Mouse (Mus musculus) adrenal gland, postnatal 25 days (tissue): ENCODE measurements around the gene Dnase2b. TPM values are rescaled to one million over a fixed set of nuclear protein-coding genes. Genes with fewer than 3 reads are reported as not detected.

Experiments used
- DNase-seq: peaks from one replicate; pipeline ENCODE4 v3.0.0; 2021; ENCODE audit warnings: mixed read lengths
- total RNA-seq: library from RNA; stranded (reverse); gene quantifications from 2 replicates; pipeline ENCODE4 v1.2.3, GENCODE M21; 2021

Gene Dnase2b
- total RNA-seq, 1 experiment from 2014 or later: not detected

- no peak for DNase-seq
These were observed 1.3 kb upstream of the Dnase2b start for GRCm38 (mm10) chr3:146616533-146617283.

DNA sequence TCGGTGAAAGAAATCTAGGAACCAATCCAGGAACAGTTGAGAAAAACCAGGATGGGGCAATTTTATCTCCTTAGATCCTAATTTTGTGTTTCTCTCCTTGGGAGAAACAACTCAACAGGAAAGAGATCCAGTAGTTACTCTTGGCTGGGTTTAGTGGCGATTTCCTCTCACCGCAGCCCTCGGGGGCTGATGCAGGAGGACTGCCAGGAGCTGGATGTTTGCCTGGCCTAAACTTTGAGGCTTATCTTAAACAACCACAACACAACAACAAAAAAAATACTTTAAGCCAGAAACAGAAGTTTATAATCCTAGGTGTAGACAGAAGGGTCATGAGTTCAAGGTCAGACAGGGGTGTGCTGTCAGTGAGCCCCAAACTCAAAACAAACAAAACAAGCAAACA is 3.6 kb downstream of the Dnase2b start:
- DNase-seq: no peak

DNA sequence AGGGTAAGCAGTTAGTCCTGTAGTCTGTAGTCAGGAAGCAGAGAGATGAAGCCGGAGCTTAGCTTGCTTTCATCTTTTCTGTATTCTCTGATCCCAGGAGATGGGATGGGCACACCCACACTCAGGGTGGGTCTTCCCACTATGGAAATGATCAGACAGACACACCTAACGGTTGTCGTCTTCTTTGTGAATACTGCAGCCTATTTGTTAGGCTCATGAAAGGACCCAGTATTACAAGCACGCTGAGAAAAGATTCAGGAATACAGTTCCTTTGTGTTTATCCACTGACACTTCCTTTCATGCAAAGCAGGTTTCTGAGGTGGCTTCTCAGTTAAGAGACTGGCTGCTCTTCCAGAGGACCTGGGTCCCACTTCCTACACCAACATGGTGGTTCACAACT is 4.1 kb downstream of the Dnase2b start:
- DNase-seq: no peak

DNA sequence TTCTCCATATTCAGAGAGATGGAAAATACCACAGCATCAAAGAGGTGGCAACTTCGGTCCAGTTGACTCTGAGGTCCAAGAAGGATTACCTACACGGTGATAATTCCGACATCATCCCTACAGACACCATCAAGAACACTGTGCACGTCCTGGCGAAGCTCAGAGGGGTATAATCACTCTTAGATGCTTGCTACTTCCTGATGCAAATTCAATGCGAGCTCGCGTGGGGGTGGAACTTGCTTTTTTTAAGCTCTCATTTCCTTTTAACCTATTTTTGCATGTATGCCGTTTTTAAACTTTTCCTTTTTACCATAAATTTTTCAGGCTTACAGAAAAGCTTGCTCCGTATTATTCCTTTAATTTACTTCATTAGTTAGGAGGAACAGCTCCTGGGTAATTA is 5.1 kb downstream of the Dnase2b start:
- DNase-seq: no peak

GRCm38 (mm10) chr3:146607368-146607767 is 8.0 kb downstream of the Dnase2b start:
- no peak for DNase-seq

- no peak for DNase-seq
These were observed 10.7 kb downstream of the Dnase2b start for GRCm38 (mm10) chr3:146604647-146605046.

DNA sequence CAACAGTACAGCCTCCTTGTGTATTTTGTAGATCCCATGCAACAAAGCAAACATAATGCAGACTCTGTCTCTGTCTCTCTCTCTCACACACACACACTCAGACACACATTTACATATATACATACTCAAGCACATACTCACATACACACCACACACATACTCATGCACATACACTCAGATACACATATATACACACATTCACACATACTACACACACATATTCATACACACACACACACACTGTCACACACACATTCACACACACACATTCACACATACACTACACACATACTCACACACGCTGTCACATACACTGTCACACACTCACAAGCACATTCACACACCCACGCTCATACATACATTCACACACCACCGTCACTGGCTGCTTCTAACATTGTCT is 12.9 kb downstream of the Dnase2b start:
- no peak for DNase-seq

DNA sequence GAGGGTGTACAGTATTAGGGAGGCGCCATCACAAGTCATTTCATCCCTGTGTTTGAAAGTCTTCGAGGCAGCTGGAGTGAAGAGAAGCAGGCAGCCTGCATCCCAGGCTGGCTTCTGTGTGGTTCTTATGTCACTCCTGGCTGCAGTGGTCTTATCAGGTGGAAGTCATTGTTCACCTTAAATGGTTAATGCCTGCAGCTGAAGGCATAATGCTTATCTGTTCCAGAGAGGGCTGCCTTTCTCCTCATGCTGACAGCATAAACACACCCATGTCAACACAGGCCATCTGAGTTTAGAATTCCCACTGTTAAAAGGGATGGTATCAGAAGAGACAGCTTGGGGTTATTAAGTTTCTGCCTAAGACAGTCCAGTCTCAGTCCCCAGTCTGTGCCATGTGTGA is 14.2 kb downstream of the Dnase2b start:
- no peak for DNase-seq

GRCm38 (mm10) chr3:146599198-146599900 is 16.0 kb downstream of the Dnase2b start:
- DNase-seq: no peak

DNA sequence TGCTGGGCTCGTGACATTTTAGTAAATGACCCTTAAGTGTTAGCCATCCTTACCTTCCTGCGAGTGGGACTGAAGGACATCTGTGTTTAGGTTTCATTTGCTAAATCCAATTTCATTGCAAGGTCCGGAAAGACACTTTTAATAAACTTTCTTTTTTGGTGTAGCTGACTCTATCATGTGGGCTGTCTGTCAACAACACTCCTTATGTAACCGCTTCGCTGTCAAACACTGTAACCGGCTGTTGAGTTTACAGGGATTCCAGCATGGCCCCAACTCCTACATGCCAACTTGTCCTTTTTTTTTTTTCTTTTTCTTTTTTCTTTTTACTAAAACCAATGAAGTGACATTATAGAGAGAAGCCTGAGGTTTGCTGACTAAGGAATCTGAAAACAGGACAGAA is 17.0 kb downstream of the Dnase2b start:
- no peak for DNase-seq

GRCm38 (mm10) chr3:146596864-146597263 is 18.5 kb downstream of the Dnase2b start:
- DNase-seq: no peak

- DNase-seq: no peak
These were observed 19.0 kb downstream of the Dnase2b start for GRCm38 (mm10) chr3:146596387-146596786.

GRCm38 (mm10) chr3:146595440-146595839 is 20.0 kb downstream of the Dnase2b start:
- no peak for DNase-seq

GRCm38 (mm10) chr3:146591601-146592000 is 23.8 kb downstream of the Dnase2b start:
- DNase-seq: no peak

- no peak for DNase-seq
These were observed 24.2 kb downstream of the Dnase2b start for GRCm38 (mm10) chr3:146591159-146591558.

DNA sequence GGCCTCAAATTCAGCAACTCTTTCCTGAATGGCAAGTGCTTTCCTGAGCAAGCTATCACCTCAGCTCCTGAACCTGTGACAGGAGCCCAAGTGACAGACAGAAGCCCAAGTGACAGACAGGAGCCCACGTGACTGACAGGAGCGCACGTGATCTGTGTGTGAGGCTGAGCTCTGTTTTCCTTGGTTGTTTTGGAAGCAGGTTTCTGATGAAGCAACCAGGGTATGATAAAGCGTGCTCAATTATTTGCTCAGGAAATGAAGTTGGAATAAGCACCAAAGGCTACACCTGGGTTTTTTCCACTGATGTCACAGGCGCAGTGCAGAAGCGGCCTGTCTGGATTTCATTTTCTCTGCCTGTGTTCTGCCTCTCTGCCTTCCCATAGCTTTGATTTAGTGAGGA is 25.9 kb downstream of the Dnase2b start:
- DNase-seq: no peak

- DNase-seq: no peak
These were observed 28.8 kb downstream of the Dnase2b start for GRCm38 (mm10) chr3:146586616-146587015.

- no peak for DNase-seq
These were observed 31.5 kb downstream of the Dnase2b start for GRCm38 (mm10) chr3:146583908-146584307.

- DNase-seq: no peak
These were observed 31.9 kb downstream of the Dnase2b start for GRCm38 (mm10) chr3:146583478-146583877.

GRCm38 (mm10) chr3:146580039-146580729 is 35.2 kb downstream of the Dnase2b start:
- DNase-seq: no peak

GRCm38 (mm10) chr3:146577591-146577990 is 37.8 kb downstream of the Dnase2b start:
- DNase-seq: no peak

GRCm38 (mm10) chr3:146571341-146571740 is 44.1 kb downstream of the Dnase2b start:
- DNase-seq: no peak

GRCm38 (mm10) chr3:146570939-146571338 is 44.5 kb downstream of the Dnase2b start:
- no peak for DNase-seq
